Mouse (Mus musculus) forebrain, embryonic 14.5 days (tissue): ENCODE results near the gene Mlf2. TPM values are rescaled to one million over a fixed set of nuclear protein-coding genes. Genes with fewer than 3 reads are reported as not detected.

Source experiments
- ATAC-seq: fragments of 200-750 bp; cut with Nextera tagmentation; 2 replicates; pipeline ENCODE4 v1.8.0; 2017; ENCODE audit warnings: mild to moderate bottlenecking, moderate library complexity
- DNase-seq: peaks from one replicate; pipeline ENCODE4 v3.0.0-alpha.2; 2015; ENCODE audit warnings: low spot score
- H3K27ac ChIP-seq: fragments of 300-500 bp; sonication (generic); 2 replicates; pipeline ENCODE4 v1.5.1; 2014; ENCODE audit warnings: low read depth, mild to moderate bottlenecking, control low read depth, low read length, moderate library complexity
- H3K27me3 ChIP-seq: fragments of 300-500 bp; sonication (generic); replicated peaks from 2 replicates; pipeline ENCODE4 v1.6.1; 2014; ENCODE audit warnings: low read length, control low read depth, mixed read lengths; ENCODE audit not compliant: control insufficient read depth, insufficient read depth
- H3K36me3 ChIP-seq: fragments of 300-500 bp; sonication (generic); 2 replicates; pipeline ENCODE4 v1.6.1; 2014; ENCODE audit warnings: low read length, control low read depth; ENCODE audit not compliant: control insufficient read depth, insufficient read depth
- H3K4me1 ChIP-seq: fragments of 300-500 bp; sonication (generic); 2 replicates; pipeline ENCODE4 v1.6.1; 2014; ENCODE audit warnings: antibody characterized with exemption, low read length, control low read depth; ENCODE audit not compliant: control insufficient read depth, insufficient read depth
- H3K4me2 ChIP-seq: fragments of 300-500 bp; sonication (generic); 2 replicates; pipeline ENCODE4 v1.6.1; 2014; ENCODE audit warnings: mild to moderate bottlenecking, control low read depth, low read length
- H3K4me3 ChIP-seq: fragments of 300-500 bp; sonication (generic); 2 replicates; pipeline ENCODE4 v1.5.1; 2014; ENCODE audit warnings: low read depth, low read length, control low read depth
- H3K9ac ChIP-seq: fragments of 300-500 bp; sonication (generic); 2 replicates; pipeline ENCODE4 v1.6.1; 2014; ENCODE audit warnings: mild to moderate bottlenecking, low read length, control low read depth, moderate library complexity
- H3K9me3 ChIP-seq: fragments of 300-500 bp; sonication (generic); replicated peaks from 2 replicates; pipeline ENCODE4 v1.6.1; 2016; ENCODE audit warnings: low read length, control low read depth, mixed read lengths; ENCODE audit not compliant: control insufficient read depth
- WGBS: fragments of 180-500 bp; shearing (Covaris S2); extraction: QIAGEN DNeasy Blood & Tissue Kit; methylation state at CpG from one replicate; pipeline ENCODE4 v1.1.7; 2014; 5-methylcytosine and 5-hydroxymethylcytosine counted together
- polyA plus RNA-seq: library from polyadenylated mRNA; unstranded; fragments of >200 nt; fragmentation: Nextera tagmentation; extraction: Ambion mirVana; gene quantifications from 2 replicates; pipeline ENCODE4 v1.2.1, GENCODE M21; 2014

Gene Mlf2
- 470 and 520 TPM in 2 replicates for polyA plus RNA-seq

- Histone ChIP-seq H3K4me2 (peak within 1 kb of the TSS; percentile 95), H3K4me3 (peak within 1 kb of the TSS; percentile 94), H3K27me3 (no peaks in the 10 kb centered on the region), H3K27ac (peak within 1 kb of the TSS; percentile 96), H3K4me1 (peaks cover 13% of the 10 kb centered on the region), H3K36me3 (peaks cover 32% of the 10 kb centered on the region), H3K9me3 (no peaks in the 10 kb centered on the region), H3K9ac (peak within 1 kb of the TSS; percentile 94)
- WGBS = under 1% methylated on average over 51 of the region's 64 CpGs
- peak; percentile 91 for ATAC-seq
- peak; percentile 98 for DNase-seq
These were observed at the start of gene Mlf2 for GRCm38 (mm10) chr6:124930754-124931524. Mlf2 (plus strand) TSS chr6:124931386.

DNA sequence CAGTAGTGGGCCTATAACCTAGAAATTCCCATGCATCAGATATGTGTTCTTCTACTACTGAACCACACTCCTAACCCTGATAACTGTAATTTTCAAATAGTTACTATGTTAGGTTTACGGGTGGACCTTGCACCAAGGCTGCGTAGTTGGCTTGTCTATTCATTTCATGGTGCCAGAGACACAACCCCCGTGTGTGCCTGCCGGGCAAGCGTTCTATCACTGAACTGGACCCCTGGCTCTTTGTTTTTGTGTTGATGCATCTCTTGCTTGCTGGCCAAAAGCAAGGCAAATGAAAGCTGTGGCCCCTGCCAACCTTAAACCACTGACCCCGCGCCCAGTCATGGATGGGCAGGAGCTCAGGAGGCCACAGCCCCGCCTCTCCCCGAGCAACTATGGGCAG is 49.4 kb upstream of the Mlf2 start:
- 93% methylated on average over 9 of the region's 9 CpGs for WGBS
- no peaks in the 10 kb centered on the region for H3K36me3 ChIP-seq

GRCm38 (mm10) chr6:124883351-124883750 is 47.8 kb upstream of the Mlf2 start:
- Histone ChIP-seq H3K4me3 (no peak overlapping the region), H3K4me2 (no peak overlapping the region), H3K9me3 (no peaks in the 10 kb centered on the region), H3K27me3 (no peaks in the 10 kb centered on the region), H3K36me3 (no peaks in the 10 kb centered on the region), H3K27ac (no peak overlapping the region), H3K4me1 (no peaks in the 10 kb centered on the region), H3K9ac (no peak overlapping the region)
- 71% methylated on average over 10 of the region's 10 CpGs for WGBS
- DNase-seq (no peak), ATAC-seq (no peak)

More for the DNA sequence above, 49.4 kb upstream of the Mlf2 start:
- no peak overlapping the region for H3K4me2 ChIP-seq
- H3K27me3 ChIP-seq = no peaks in the 10 kb centered on the region
- no peaks in the 10 kb centered on the region for H3K4me1 ChIP-seq
- H3K27ac ChIP-seq = no peak overlapping the region
- ATAC-seq = no peak
- no peak overlapping the region for H3K9ac ChIP-seq
- no peak for DNase-seq
- no peaks in the 10 kb centered on the region for H3K9me3 ChIP-seq
- no peak overlapping the region for H3K4me3 ChIP-seq

GRCm38 (mm10) chr6:124884714-124885500 is 46.3 kb upstream of the Mlf2 start:
- ATAC-seq = no peak
- H3K27me3 ChIP-seq = no peaks in the 10 kb centered on the region
- no peak overlapping the region for H3K9ac ChIP-seq
- 80% methylated on average over 10 of the region's 10 CpGs for WGBS
- no peaks in the 10 kb centered on the region for H3K4me1 ChIP-seq
- H3K4me3 ChIP-seq = no peak overlapping the region
- H3K4me2 ChIP-seq = no peak overlapping the region
- H3K27ac ChIP-seq = no peak overlapping the region
- H3K9me3 ChIP-seq = no peaks in the 10 kb centered on the region
- no peak for DNase-seq
- no peaks in the 10 kb centered on the region for H3K36me3 ChIP-seq

GRCm38 (mm10) chr6:124885956-124886381 is 45.2 kb upstream of the Mlf2 start:
- no peaks in the 10 kb centered on the region for H3K36me3 ChIP-seq
- no peak overlapping the region for H3K27ac ChIP-seq
- no peaks in the 10 kb centered on the region for H3K27me3 ChIP-seq
- 95% methylated on average over 8 of the region's 8 CpGs for WGBS
- DNase-seq (no peak), ATAC-seq (no peak)
- no peaks in the 10 kb centered on the region for H3K9me3 ChIP-seq
- no peak overlapping the region for H3K4me3 ChIP-seq
- no peak overlapping the region for H3K4me2 ChIP-seq
- no peak overlapping the region for H3K9ac ChIP-seq
- no peaks in the 10 kb centered on the region for H3K4me1 ChIP-seq

- Histone ChIP-seq H3K27ac (no peak within 1 kb of the TSS), H3K4me3 (no peak within 1 kb of the TSS), H3K9me3 (no peaks in the 10 kb centered on the region), H3K27me3 (no peaks in the 10 kb centered on the region), H3K4me1 (no peaks in the 10 kb centered on the region), H3K9ac (no peak within 1 kb of the TSS), H3K36me3 (no peaks in the 10 kb centered on the region), H3K4me2 (no peak within 1 kb of the TSS)
- 91% methylated on average over 9 of the region's 9 CpGs for WGBS
- ATAC-seq = no peak
- no peak for DNase-seq
These were observed 43.2 kb upstream of the Mlf2 start, which contains the start of gene Cd4 for GRCm38 (mm10) chr6:124887986-124888385. Cd4 (minus strand) TSS chr6:124888221.

- DNase-seq = no peak
- H3K4me1 ChIP-seq = no peaks in the 10 kb centered on the region
- H3K36me3 ChIP-seq = no peaks in the 10 kb centered on the region
- no peaks in the 10 kb centered on the region for H3K27me3 ChIP-seq
- no peak overlapping the region for H3K27ac ChIP-seq
- no peak overlapping the region for H3K9ac ChIP-seq
- WGBS = 92% methylated on average over 6 of the region's 6 CpGs
- no peak for ATAC-seq
- H3K4me2 ChIP-seq = no peak overlapping the region
- no peaks in the 10 kb centered on the region for H3K9me3 ChIP-seq
- no peak overlapping the region for H3K4me3 ChIP-seq
These were observed 42.5 kb upstream of the Mlf2 start for GRCm38 (mm10) chr6:124888555-124889125.

DNA sequence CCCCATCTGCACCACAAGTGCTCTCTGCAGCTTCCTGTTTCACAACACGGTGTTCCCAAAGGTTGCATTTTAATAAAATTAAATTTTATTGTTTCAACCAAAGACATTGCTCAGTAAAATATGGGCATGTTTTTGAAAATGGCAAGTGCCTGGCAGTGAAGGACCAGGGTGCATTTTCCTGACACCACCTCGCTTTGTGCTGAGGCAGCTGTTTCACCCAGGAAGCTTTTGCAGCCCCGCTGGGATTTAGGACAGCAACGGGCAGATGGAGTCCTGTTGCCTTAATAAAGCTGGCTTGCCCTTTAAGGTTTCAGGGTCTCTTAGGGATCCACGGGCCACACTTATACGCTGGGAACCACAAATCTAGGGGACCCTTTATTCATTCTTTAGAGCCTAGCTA is 40.2 kb upstream of the Mlf2 start:
- H3K4me1 ChIP-seq = no peaks in the 10 kb centered on the region
- no peaks in the 10 kb centered on the region for H3K27me3 ChIP-seq
- H3K27ac ChIP-seq = no peak overlapping the region
- no peak overlapping the region for H3K4me3 ChIP-seq
- ATAC-seq (no peak), DNase-seq (no peak)
- WGBS = 74% methylated on average over 6 of the region's 6 CpGs
- H3K9ac ChIP-seq = no peak overlapping the region
- H3K4me2 ChIP-seq = no peak overlapping the region
- H3K36me3 ChIP-seq = no peaks in the 10 kb centered on the region
- no peaks in the 10 kb centered on the region for H3K9me3 ChIP-seq
